Mouse (Mus musculus): ENCODE measurements at regions not wholly inside any gene's neighbourhood (a gene's known extent, or its start where the extent isn't known, plus 50 kb on each side); places are given as distances from the start of the nearest gene placed in this dataset.

DNA sequence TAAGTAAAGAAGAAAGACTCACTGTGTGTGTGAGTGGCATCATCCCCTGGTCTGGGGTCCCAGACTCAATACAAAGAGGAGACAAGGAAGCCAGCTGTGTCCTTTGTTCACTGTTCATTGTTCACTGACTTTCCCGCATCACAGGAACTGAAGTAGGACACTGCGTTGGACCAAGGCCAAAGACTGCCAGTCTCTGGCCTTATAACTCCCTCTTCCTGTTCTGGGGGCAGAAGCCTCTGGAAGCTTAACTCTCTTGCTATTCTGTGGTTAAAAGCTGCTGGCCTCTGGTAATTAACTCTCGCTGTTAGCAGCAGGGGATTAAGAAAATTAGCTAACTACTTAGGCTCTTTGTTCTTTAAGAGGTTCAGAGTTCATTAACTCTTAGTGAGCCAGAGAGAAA lies 104.5 kb downstream of the Sec23ip start:
- TF ChIP-seq CTCF (IDR thresholded peaks at IDR 0.05; ENCODE audit: low read depth) (no peak), EP300 (IDR thresholded peaks at IDR 0.05; ENCODE audit: low read depth) (no peak)
